Mouse (Mus musculus) heart, adult 2 months (tissue): Measurements from ENCODE around the gene Rnf207.

Experiments used
- CTCF ChIP-seq: fragments of 200-600 bp; IDR thresholded peaks from 2 replicates; pipeline ENCODE4 v1.8.1; 2022; ENCODE audit warnings: antibody characterized with exemption, mild to moderate bottlenecking, moderate library complexity
- EP300 ChIP-seq: fragments of 200-500 bp; IDR thresholded peaks from 2 replicates; pipeline ENCODE4 v1.6.1; 2011; ENCODE audit warnings: low read depth, low read length, control low read depth; ENCODE audit not compliant: insufficient read depth
- POLR2A ChIP-seq: fragments of 200-500 bp; IDR thresholded peaks from 2 replicates; pipeline ENCODE4 v1.6.1; 2011; ENCODE audit warnings: mild to moderate bottlenecking, low read depth, low read length, control low read depth; ENCODE audit not compliant: insufficient read depth

DNA sequence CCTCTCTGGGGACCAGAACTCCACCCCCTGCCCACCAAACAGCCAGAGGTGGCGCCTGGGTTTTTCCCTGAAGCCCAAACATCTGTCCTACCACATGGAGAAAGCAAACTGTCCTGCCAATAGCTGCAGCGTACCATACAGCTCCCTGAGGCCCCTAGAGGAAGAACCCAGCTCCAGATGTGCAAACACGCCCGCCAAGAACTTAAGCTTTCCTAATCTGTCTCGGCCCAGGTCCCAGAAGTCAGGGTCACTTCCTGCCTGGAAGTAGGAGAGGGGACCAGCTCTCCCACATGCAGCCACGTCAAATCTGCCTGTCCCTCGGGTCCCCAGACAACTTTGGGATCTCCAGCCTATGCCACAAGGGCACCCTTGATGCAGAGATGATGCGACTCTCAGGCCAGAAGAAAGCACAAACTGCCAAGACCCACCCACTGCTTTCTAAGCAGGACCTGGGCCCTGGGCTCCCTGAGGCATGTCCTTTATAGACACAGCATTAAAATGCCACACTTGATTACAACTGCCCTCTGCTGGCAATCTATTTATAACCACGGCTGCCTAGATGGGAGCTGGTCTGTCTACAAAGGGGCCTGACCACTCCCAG, 46.2 kb downstream of the Rnf207 start:
- peak; percentile 65 for TF ChIP-seq CTCF
- TF ChIP-seq POLR2A = no peak
- TF ChIP-seq EP300 = peak; percentile 38; the same call in 1 of the 2 replicates
